Comparison of ENCODE assay signal across 23 mouse cellular contexts in the genomic region with DNA sequence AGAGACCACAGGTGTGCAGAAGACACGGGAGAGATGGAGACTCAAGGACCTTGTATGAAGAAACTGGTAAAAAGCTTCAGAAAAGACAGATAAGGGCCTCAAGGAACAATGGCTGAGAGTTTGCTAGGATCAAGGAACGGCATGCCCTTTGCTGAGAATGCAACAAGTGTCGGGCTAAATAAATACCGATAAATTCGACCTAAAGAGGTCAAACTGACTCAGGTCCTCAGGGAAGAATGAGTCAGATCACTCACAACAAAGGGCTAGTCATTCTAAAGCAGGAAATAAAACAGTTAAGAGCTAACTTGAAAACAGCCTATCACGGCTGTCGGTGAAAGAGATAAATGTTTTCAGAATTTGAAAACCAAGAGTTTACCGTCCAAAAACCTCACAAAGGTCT.
DNase-seq lines count a peak whose midpoint lies in the region; ATAC-seq and TF ChIP-seq lines count a peak whose summit lies in the region.
"Had no signal": no experiment of that assay in that cellular context is flagged by ENCODE, and none has a peak within 500 bp of the region (broad histone marks: within the 10 kb centered on the region; RNA-seq: fewer than 3 reads in every experiment).

No protein-coding gene starts in this region.

- peak overlapping the region; percentile 43; the same call in 1 of the 2 replicates for H3K27ac ChIP-seq in embryonic fibroblast, embryonic 13.5 days (ENCODE audit: insufficient read depth, low read length)
- no peak overlapping the region for H3K27ac ChIP-seq in stomach, embryonic 16.5 days (ENCODE audit: low read length)
- H3K27ac ChIP-seq: embryonic facial prominence, embryonic 12.5 days; forebrain, embryonic 12.5 days; heart, embryonic 10.5 days; hindbrain, embryonic 12.5 days; hindbrain, postnatal 0 days had no signal

- H3K27me3 ChIP-seq in stomach, embryonic 16.5 days (ENCODE audit: control insufficient read depth, insufficient read depth, low read length): no peaks in the 10 kb centered on the region
- H3K27me3 ChIP-seq: embryonic facial prominence, embryonic 12.5 days; forebrain, embryonic 12.5 days; hindbrain, embryonic 12.5 days had no signal

- H3K9me3 ChIP-seq in stomach, embryonic 16.5 days (replicated peaks; ENCODE audit: control insufficient read depth, low read length): no peaks in the 10 kb centered on the region
- H3K9me3 ChIP-seq: embryonic facial prominence, embryonic 12.5 days; forebrain, embryonic 12.5 days; G1E; heart, embryonic 10.5 days; hindbrain, embryonic 12.5 days had no signal

- peaks cover 6% of the 10 kb centered on the region; the same call in 1 of the 2 replicates for H3K4me1 ChIP-seq in embryonic fibroblast, embryonic 13.5 days (ENCODE audit: control insufficient read depth, insufficient read depth, low read length)
- H3K4me1 ChIP-seq in stomach, embryonic 16.5 days (ENCODE audit: control insufficient read depth, insufficient read depth, low read length): no peaks in the 10 kb centered on the region
- H3K4me1 ChIP-seq: embryonic facial prominence, embryonic 12.5 days; forebrain, embryonic 12.5 days; heart, embryonic 10.5 days; hindbrain, embryonic 12.5 days had no signal

- peak; percentile 66; the same call in 1 of the 2 replicates for ATAC-seq in stomach, embryonic 16.5 days (ENCODE audit: insufficient read depth, low FRiP score)
- ATAC-seq: CD4-positive, CD25-positive, alpha-beta regulatory T cell, adult 4 months; forebrain, postnatal 0 days had no signal

- no peak for TF ChIP-seq POLR2A in embryonic fibroblast, embryonic 13.5 days (IDR thresholded peaks at IDR 0.05; ENCODE audit: low read depth, low read length)

- H3K4me2 ChIP-seq in stomach, embryonic 16.5 days (ENCODE audit: low read depth, low read length): no peak overlapping the region
- H3K4me2 ChIP-seq: embryonic facial prominence, embryonic 12.5 days; forebrain, embryonic 12.5 days; hindbrain, embryonic 12.5 days had no signal

- TF ChIP-seq CTCF in embryonic fibroblast, embryonic 13.5 days (IDR thresholded peaks at IDR 0.05; ENCODE audit: borderline replicate concordance, insufficient read depth, low read length): no peak

- H3K9ac ChIP-seq in stomach, embryonic 16.5 days (ENCODE audit: low read length): no peak overlapping the region
- H3K9ac ChIP-seq: embryonic facial prominence, embryonic 12.5 days; forebrain, embryonic 12.5 days; forebrain, postnatal 0 days; hindbrain, embryonic 12.5 days had no signal

- 19% methylated on average over 8 of the region's 8 CpGs for WGBS in stomach, embryonic 16.5 days

- H3K36me3 ChIP-seq in stomach, embryonic 16.5 days (ENCODE audit: control insufficient read depth, insufficient read depth, low read length): no peaks in the 10 kb centered on the region
- H3K36me3 ChIP-seq: embryonic facial prominence, embryonic 12.5 days; forebrain, embryonic 12.5 days; G1E; heart, embryonic 10.5 days had no signal

- DNase-seq in 3T3-L1 (ENCODE audit: low read depth, low spot score): peak; percentile 48
- DNase-seq in embryo, embryonic 10 days (ENCODE audit: low spot score): peak; percentile 43
- DNase-seq in retina, embryonic 14.5 days (ENCODE audit: low spot score): no peak
- no peak for DNase-seq in cerebellum, adult 11 months
- no peak for DNase-seq in adrenal gland, adult 18-20 months (ENCODE audit: low spot score in 2 of 2)
- DNase-seq: adrenal gland, postnatal 10 days; B cell, adult 2 months; cerebellum, adult 11-12 months; cerebellum, adult 9-10 months; cerebellum, postnatal 25 days; forebrain, postnatal 0 days; gastrocnemius, postnatal 25 days; heart, postnatal 10 days; heart, postnatal 4 days had no signal

- no peak overlapping the region for H3K4me3 ChIP-seq in embryonic fibroblast, embryonic 13.5 days (ENCODE audit: insufficient read depth, low read length)
- no peak overlapping the region for H3K4me3 ChIP-seq in stomach, embryonic 16.5 days (replicated peaks; ENCODE audit: low read length)
- H3K4me3 ChIP-seq: embryonic facial prominence, embryonic 12.5 days; forebrain, embryonic 12.5 days; heart, embryonic 10.5 days; hindbrain, embryonic 12.5 days had no signal

Comparison
In these comparisons a context has a peak if more than half of its experiments do, and no peak if none do; other contexts are left out.
1. DNase-seq: peak in 3T3-L1 (single experiment) and embryo, embryonic 10 days (single experiment); none in retina, embryonic 14.5 days (single experiment), cerebellum, adult 11 months (single experiment) and adrenal gland, adult 18-20 months (0 of 2).